Mouse (Mus musculus) MEL (cell line): ENCODE results near the gene Myo18b. TPM values are rescaled to one million over a fixed set of nuclear protein-coding genes. Genes with fewer than 3 reads are reported as not detected.

Experiments
- DNase-seq: peaks from one replicate; pipeline ENCODE4 v3.0.0; 2011; ENCODE audit warnings: low read depth, low spot score
- H3K27ac ChIP-seq: 2 replicates; pipeline ENCODE4 v1.5.1; 2012; ENCODE audit warnings: low read depth, mild to moderate bottlenecking, control low read depth, low read length, moderate library complexity; ENCODE audit not compliant: control insufficient read depth
- H3K27me3 ChIP-seq, 2 experiments: fragments of 150-350 bp in 1 of 2; sonication (generic) in 1 of 2; 2 replicates each; pipeline ENCODE4 v1.6.1; 2012; ENCODE audit warnings: low read length in 2 of 2, mild to moderate bottlenecking in 2 of 2, improper control_type of control experiment in 1 of 2, moderate library complexity in 1 of 2; ENCODE audit not compliant: insufficient read depth in 2 of 2, control insufficient read depth in 1 of 2
- H3K36me3 ChIP-seq, 2 experiments: 2 replicates each; pipeline ENCODE4 v1.6.1; 2012 to 2014; ENCODE audit warnings: low read length in 2 of 2, improper control_type of control experiment in 1 of 2, inconsistent platforms in 1 of 2, mild to moderate bottlenecking in 1 of 2; ENCODE audit not compliant: insufficient read depth in 2 of 2, control insufficient read depth in 1 of 2
- H3K4me1 ChIP-seq, 2 experiments: fragments of 150-350 bp in 1 of 2; sonication (generic) in 1 of 2; 2 replicates each; pipeline ENCODE4 v1.6.1; 2012; ENCODE audit warnings: low read length in 2 of 2, improper control_type of control experiment in 1 of 2, mild to moderate bottlenecking in 1 of 2; ENCODE audit not compliant: insufficient read depth in 2 of 2, control insufficient read depth in 1 of 2
- H3K4me3 ChIP-seq, 2 experiments: fragments of 150-350 bp in 1 of 2; sonication (generic) in 1 of 2; 2 replicates each; pipeline ENCODE4 v1.5.1; 2012; ENCODE audit warnings: low read depth in 2 of 2, low read length in 2 of 2, mild to moderate bottlenecking in 2 of 2, moderate library complexity in 2 of 2, control low read depth in 1 of 2, improper control_type of control experiment in 1 of 2; ENCODE audit not compliant: control insufficient read depth in 1 of 2, insufficient read depth in 1 of 2
- H3K79me2 ChIP-seq: 2 replicates; pipeline ENCODE4 v1.6.1; 2012; ENCODE audit warnings: mild to moderate bottlenecking, low read length, moderate library complexity; ENCODE audit not compliant: control insufficient read depth, poor library complexity, insufficient read depth
- H3K9ac ChIP-seq: 2 replicates; pipeline ENCODE4 v1.6.1; 2012; ENCODE audit warnings: low read depth, mild to moderate bottlenecking, control low read depth, low read length, moderate library complexity; ENCODE audit not compliant: control insufficient read depth, poor library complexity, severe bottlenecking
- H3K9me3 ChIP-seq: fragments of 150-350 bp; sonication (generic); replicated peaks from 2 replicates; pipeline ENCODE4 v1.6.1; 2012; ENCODE audit warnings: mild to moderate bottlenecking, low read length, improper control_type of control experiment, moderate library complexity; ENCODE audit not compliant: insufficient read depth
- BHLHE40 ChIP-seq: IDR thresholded peaks from 2 replicates; pipeline ENCODE4 v1.6.1; 2012; ENCODE audit warnings: low read depth, mild to moderate bottlenecking, inconsistent platforms, low read length, improper control_type of control experiment, borderline replicate concordance
- CHD1 ChIP-seq: IDR thresholded peaks from 2 replicates; pipeline ENCODE4 v1.6.1; 2012; ENCODE audit warnings: low read depth, mild to moderate bottlenecking, inconsistent platforms, low read length, improper control_type of control experiment
- CHD2 ChIP-seq: IDR thresholded peaks from 2 replicates; pipeline ENCODE4 v1.6.1; 2011; ENCODE audit warnings: low read length, improper control_type of control experiment
- CTCF ChIP-seq, 3 experiments: IDR thresholded peaks in 2 of 3; conservative IDR thresholded peaks in 1 of 3; 2 replicates each; pipeline ENCODE4 v1.5.1; 2011 to 2012; ENCODE audit warnings: low read length in 3 of 3, low read depth in 2 of 3, mild to moderate bottlenecking in 2 of 3, improper control_type of control experiment in 1 of 3, inconsistent platforms in 1 of 3, mixed read lengths in 1 of 3, moderate library complexity in 1 of 3; ENCODE audit not compliant: control insufficient read depth in 1 of 3, insufficient read depth in 1 of 3, poor library complexity in 1 of 3, severe bottlenecking in 1 of 3
- GABPA ChIP-seq: IDR thresholded peaks from 2 replicates; pipeline ENCODE4 v1.6.1; 2012; ENCODE audit warnings: low read depth, mild to moderate bottlenecking, inconsistent platforms, low read length, improper control_type of control experiment, moderate library complexity
- GATA1 ChIP-seq: IDR thresholded peaks from 2 replicates; pipeline ENCODE4 v1.6.1; 2011; ENCODE audit warnings: low read depth, low read length, improper control_type of control experiment
- HCFC1 ChIP-seq: IDR thresholded peaks from 2 replicates; pipeline ENCODE4 v1.6.1; 2012; ENCODE audit warnings: low read depth, mild to moderate bottlenecking, inconsistent platforms, low read length, improper control_type of control experiment, moderate library complexity
- MAX ChIP-seq: IDR thresholded peaks from 2 replicates; pipeline ENCODE4 v1.6.1; 2011; ENCODE audit warnings: low read length, improper control_type of control experiment
- MAZ ChIP-seq: IDR thresholded peaks from 2 replicates; pipeline ENCODE4 v1.6.1; 2012; ENCODE audit warnings: low read depth, mild to moderate bottlenecking, inconsistent platforms, low read length, improper control_type of control experiment
- MXI1 ChIP-seq: IDR thresholded peaks from 2 replicates; pipeline ENCODE4 v1.6.1; 2011; ENCODE audit warnings: mild to moderate bottlenecking, low read depth, low read length, improper control_type of control experiment
- MYB ChIP-seq: IDR thresholded peaks from 2 replicates; pipeline ENCODE4 v1.6.1; 2011; ENCODE audit warnings: mild to moderate bottlenecking, low read depth, low read length, improper control_type of control experiment
- NELFE ChIP-seq: IDR thresholded peaks from 2 replicates; pipeline ENCODE4 v1.6.1; 2011; ENCODE audit warnings: low read depth, low read length, improper control_type of control experiment
- NRF1 ChIP-seq: IDR thresholded peaks from 2 replicates; pipeline ENCODE4 v1.6.1; 2014; ENCODE audit warnings: low read depth, mild to moderate bottlenecking, inconsistent platforms, low read length, improper control_type of control experiment, moderate library complexity; ENCODE audit not compliant: poor library complexity, insufficient read depth, severe bottlenecking
- POLR2AphosphoS2 ChIP-seq: IDR thresholded peaks from 2 replicates; pipeline ENCODE4 v1.6.1; 2011; ENCODE audit warnings: low read length, improper control_type of control experiment
- POLR2AphosphoS5 ChIP-seq: IDR thresholded peaks from 2 replicates; pipeline ENCODE4 v1.6.1; 2012; ENCODE audit warnings: low read depth, borderline replicate concordance, mild to moderate bottlenecking, inconsistent platforms, low read length, moderate library complexity, mixed read lengths
- RAD21 ChIP-seq: IDR thresholded peaks from 2 replicates; pipeline ENCODE4 v1.6.1; 2011; ENCODE audit warnings: mild to moderate bottlenecking, low read depth, low read length, improper control_type of control experiment
- TBP ChIP-seq: IDR thresholded peaks from 2 replicates; pipeline ENCODE4 v1.8.0; 2011; ENCODE audit warnings: low read depth, low read length, improper control_type of control experiment
- TCF12 ChIP-seq: IDR thresholded peaks from 2 replicates; pipeline ENCODE4 v1.6.1; 2014; ENCODE audit warnings: low read depth, mild to moderate bottlenecking, inconsistent platforms, low read length, improper control_type of control experiment, moderate library complexity
- USF1 ChIP-seq: IDR thresholded peaks from 2 replicates; pipeline ENCODE4 v1.6.1; 2014; ENCODE audit warnings: low read depth, mild to moderate bottlenecking, inconsistent platforms, low read length, improper control_type of control experiment, moderate library complexity
- USF2 ChIP-seq, 2 experiments: IDR thresholded peaks; 2 replicates each; pipeline ENCODE4 v1.6.1; 2011 to 2012; ENCODE audit warnings: improper control_type of control experiment in 2 of 2, low read length in 2 of 2, borderline replicate concordance in 1 of 2, inconsistent platforms in 1 of 2, low read depth in 1 of 2, mild to moderate bottlenecking in 1 of 2; ENCODE audit not compliant: insufficient read depth in 1 of 2
- ZNF384 ChIP-seq: IDR thresholded peaks from 2 replicates; pipeline ENCODE4 v1.6.1; 2012; ENCODE audit warnings: low read depth, mild to moderate bottlenecking, inconsistent platforms, low read length, improper control_type of control experiment
- polyA plus RNA-seq, 2 experiments: library from polyadenylated mRNA; stranded (reverse) in 1 of 2; unstranded in 1 of 2; fragments of >175 nt in 1 of 2; fragments of >200 nt in 1 of 2; gene quantifications; 2 replicates each; pipeline versions ENCODE4 v1.2.1 to v1.2.4; 2012; ENCODE audit warnings: low replicate concordance in 2 of 2, low read depth in 1 of 2; ENCODE audit not compliant: insufficient read length in 2 of 2, insufficient read depth in 1 of 2, missing spikeins in 1 of 2
- total RNA-seq: library from RNA; depleted of rRNA; stranded (reverse); fragments of 300-350 nt; gene quantifications from 2 replicates; pipeline ENCODE4 v1.2.3, GENCODE M21; 2012

Myo18b gene
- total and polyA plus RNA-seq, 3 experiments, result not detected

GRCm38 (mm10) chr5:112743121-112743520, 153.0 kb downstream of the Myo18b start:
- Histone ChIP-seq H3K9me3 (no peaks in the 10 kb centered on the region), H3K36me3 (no peaks in the 10 kb centered on the region), H3K27ac (no peak overlapping the region), H3K27me3 (no peaks in the 10 kb centered on the region), H3K4me3 (no peak overlapping the region), H3K4me1 (no peaks in the 10 kb centered on the region), H3K79me2 (no peaks in the 10 kb centered on the region), H3K9ac (no peak overlapping the region)
- no peak for DNase-seq
- TF ChIP-seq MXI1, result no peak
- no peak for TF ChIP-seq TCF12
- TF ChIP-seq GABPA, result no peak
- TF ChIP-seq NELFE, result no peak
- no peak for TF ChIP-seq CTCF (IDR thresholded peaks at IDR 0.05 in 2 of 3, conservative IDR thresholded peaks at IDR 0.05 in 1 of 3; ENCODE audit: control insufficient read depth in 1 of 3, insufficient read depth in 1 of 3, low read depth in 2 of 3, low read length in 3 of 3, poor library complexity in 1 of 3, severe bottlenecking in 1 of 3)
- no peak for TF ChIP-seq POLR2AphosphoS2
- TF ChIP-seq USF2 (IDR thresholded peaks at IDR 0.05; ENCODE audit: borderline replicate concordance in 1 of 2, insufficient read depth in 1 of 2, low read depth in 1 of 2, low read length in 2 of 2), result no peak
- TF ChIP-seq RAD21, result no peak
- no peak for TF ChIP-seq MYB
- no peak for TF ChIP-seq NRF1
- TF ChIP-seq BHLHE40, result no peak
- no peak for TF ChIP-seq POLR2AphosphoS5
- TF ChIP-seq ZNF384, result no peak

GRCm38 (mm10) chr5:112740651-112741050, 155.5 kb downstream of the Myo18b start:
- Histone ChIP-seq H3K4me3 (no peak overlapping the region), H3K36me3 (no peaks in the 10 kb centered on the region)
- TF ChIP-seq MAZ, result no peak
- TF ChIP-seq CHD2, result no peak
- no peak for TF ChIP-seq USF2 (IDR thresholded peaks at IDR 0.05; ENCODE audit: borderline replicate concordance in 1 of 2, insufficient read depth in 1 of 2, low read depth in 1 of 2, low read length in 2 of 2)
- TF ChIP-seq POLR2AphosphoS2, result no peak
- TF ChIP-seq ZNF384, result no peak
- no peak for TF ChIP-seq HCFC1
- no peak for TF ChIP-seq RAD21
- no peak for TF ChIP-seq MAX
- TF ChIP-seq NRF1, result no peak
- no peak for TF ChIP-seq USF1
- TF ChIP-seq GATA1, result no peak
- TF ChIP-seq CHD1, result no peak
- no peak for TF ChIP-seq TBP
- TF ChIP-seq, all 39 proteins: peak for 0
- Histone ChIP-seq H3K27me3 (no peaks in the 10 kb centered on the region), H3K27ac (no peak overlapping the region), H3K4me1 (no peaks in the 10 kb centered on the region), H3K9me3 (no peaks in the 10 kb centered on the region), H3K79me2 (no peaks in the 10 kb centered on the region), H3K9ac (no peak overlapping the region)
- no peak for DNase-seq
